Mouse (Mus musculus): ENCODE measurements at regions not wholly inside any gene's neighbourhood (a gene's known extent, or its start where the extent isn't known, plus 50 kb on each side); places are given as distances from the start of the nearest gene placed in this dataset.

DNA sequence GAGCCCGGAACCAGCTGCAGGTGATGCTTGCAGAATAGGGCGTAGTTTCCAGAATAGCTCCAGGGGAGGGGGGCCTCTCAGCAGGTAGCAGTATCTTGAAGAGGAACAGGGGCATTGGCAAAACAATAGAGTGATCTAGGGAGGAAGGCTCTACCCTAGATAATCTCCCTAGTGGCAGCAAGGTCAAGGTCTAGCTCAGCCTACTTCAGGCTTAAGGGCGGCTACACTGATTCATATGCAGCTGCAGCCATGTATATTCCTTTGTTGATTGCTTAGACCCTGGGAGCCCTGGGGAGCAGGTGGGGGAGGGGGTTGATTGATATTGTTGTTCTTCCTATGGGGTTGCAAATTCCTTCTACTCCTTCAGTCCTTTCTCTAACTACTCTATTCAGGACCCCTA lies 252.3 kb upstream of the Sema3a start:
- TF ChIP-seq CTCF (IDR thresholded peaks at IDR 0.05; ENCODE audit: low read depth, low read length) (no peak), POLR2A (IDR thresholded peaks at IDR 0.05; ENCODE audit: borderline replicate concordance, low read depth, low read length) (no peak)

Measured in bone marrow macrophage, adult 2 months (primary cell).